ENCODE assay signal across 17 mouse cellular contexts in genomic region chr14:122380896-122381845, GRCm38 (mm10).
DNase-seq lines count a peak whose midpoint lies in the region; ATAC-seq lines count a peak whose summit lies in the region.
"Had no signal": no experiment of that assay in that cellular context is flagged by ENCODE, and none has a peak within 500 bp of the region (broad histone marks: within the 10 kb centered on the region; RNA-seq: fewer than 3 reads in every experiment).

No protein-coding gene starts in this region.

- H3K4me2 ChIP-seq in hindbrain, embryonic 12.5 days (replicated peaks): no peak overlapping the region
- H3K4me2 ChIP-seq in midbrain, embryonic 15.5 days: no peak overlapping the region
- H3K4me2 ChIP-seq: heart, embryonic 13.5 days; kidney, embryonic 15.5 days; liver, embryonic 12.5 days; neural tube, embryonic 12.5 days; stomach, embryonic 15.5 days had no signal

- ATAC-seq in hindbrain, embryonic 12.5 days (ENCODE audit: low FRiP score): no peak
- ATAC-seq in midbrain, embryonic 15.5 days (replicated peaks): 0 out of 2 replicates have a peak, but pooled peaks have one; percentile 24
- ATAC-seq: liver, embryonic 12.5 days had no signal

- peaks cover 49% of the 10 kb centered on the region for H3K27me3 ChIP-seq in hindbrain, embryonic 10.5 days (ENCODE audit: insufficient read depth, poor library complexity, severe bottlenecking)
- peaks cover 12% of the 10 kb centered on the region for H3K27me3 ChIP-seq in hindbrain, embryonic 12.5 days
- peaks cover 70% of the 10 kb centered on the region for H3K27me3 ChIP-seq in midbrain, embryonic 15.5 days (replicated peaks)
- H3K27me3 ChIP-seq: heart, embryonic 13.5 days; liver, embryonic 12.5 days; stomach, embryonic 15.5 days had no signal

- no peak overlapping the region for H3K9ac ChIP-seq in hindbrain, embryonic 12.5 days
- H3K9ac ChIP-seq in midbrain, embryonic 15.5 days: no peak overlapping the region
- H3K9ac ChIP-seq: heart, embryonic 13.5 days; kidney, embryonic 15.5 days; liver, embryonic 12.5 days; neural tube, embryonic 12.5 days; stomach, embryonic 15.5 days had no signal

- H3K36me3 ChIP-seq in hindbrain, embryonic 10.5 days: no peaks in the 10 kb centered on the region
- H3K36me3 ChIP-seq in hindbrain, embryonic 12.5 days: no peaks in the 10 kb centered on the region
- H3K36me3 ChIP-seq in midbrain, embryonic 15.5 days (replicated peaks): no peaks in the 10 kb centered on the region
- H3K36me3 ChIP-seq: heart, embryonic 13.5 days; kidney, embryonic 15.5 days; liver, embryonic 12.5 days; neural tube, embryonic 12.5 days; stomach, embryonic 15.5 days had no signal

- H3K27ac ChIP-seq in hindbrain, embryonic 10.5 days: peak overlapping the region; percentile 53; the same call in 1 of the 2 replicates
- H3K27ac ChIP-seq in hindbrain, embryonic 12.5 days: no peak overlapping the region
- H3K27ac ChIP-seq in midbrain, embryonic 15.5 days: no peak overlapping the region; the same call in 1 of the 2 replicates
- H3K27ac ChIP-seq: heart, embryonic 13.5 days; kidney, embryonic 15.5 days; liver, embryonic 12.5 days; neural tube, embryonic 12.5 days; stomach, embryonic 15.5 days had no signal

- WGBS in hindbrain, embryonic 10.5 days: 72% methylated on average over 15 of the region's 15 CpGs
- WGBS in hindbrain, embryonic 12.5 days: 65% methylated on average over 15 of the region's 15 CpGs
- WGBS in midbrain, embryonic 15.5 days: 56% methylated on average over 15 of the region's 15 CpGs

- DNase-seq in hindbrain, embryonic 10.5 days (ENCODE audit: low spot score): no peak
- DNase-seq in cerebellum, adult 11 months: peak; percentile 77
- DNase-seq in cerebellum, postnatal 36 days: peak; percentile 82 to 83
- no peak for DNase-seq in kidney, adult 9 months
- DNase-seq in MN1 (ENCODE audit: low spot score): no peak
- no peak for DNase-seq in adrenal gland, postnatal 25 days
- DNase-seq: adrenal gland, adult 8-10 months; gastrocnemius, postnatal 14 days; lung, postnatal 10 days; thymus, postnatal 36 days had no signal

- no peaks in the 10 kb centered on the region for H3K9me3 ChIP-seq in hindbrain, embryonic 10.5 days
- H3K9me3 ChIP-seq in hindbrain, embryonic 12.5 days (replicated peaks): no peaks in the 10 kb centered on the region
- H3K9me3 ChIP-seq in midbrain, embryonic 15.5 days: no peaks in the 10 kb centered on the region
- H3K9me3 ChIP-seq: heart, embryonic 13.5 days; kidney, embryonic 15.5 days; liver, embryonic 12.5 days; neural tube, embryonic 12.5 days; stomach, embryonic 15.5 days had no signal

- peaks cover 52% of the 10 kb centered on the region for H3K4me1 ChIP-seq in hindbrain, embryonic 10.5 days (replicated peaks)
- peaks cover 13% of the 10 kb centered on the region for H3K4me1 ChIP-seq in hindbrain, embryonic 12.5 days
- H3K4me1 ChIP-seq in midbrain, embryonic 15.5 days: no peaks in the 10 kb centered on the region
- H3K4me1 ChIP-seq: heart, embryonic 13.5 days; liver, embryonic 12.5 days; stomach, embryonic 15.5 days had no signal

- no peak overlapping the region for H3K4me3 ChIP-seq in hindbrain, embryonic 10.5 days
- H3K4me3 ChIP-seq in hindbrain, embryonic 12.5 days: no peak overlapping the region
- no peak overlapping the region for H3K4me3 ChIP-seq in midbrain, embryonic 15.5 days
- H3K4me3 ChIP-seq: heart, embryonic 13.5 days; kidney, embryonic 15.5 days; liver, embryonic 12.5 days; neural tube, embryonic 12.5 days; stomach, embryonic 15.5 days had no signal

Comparison
In these comparisons a context has a peak if more than half of its experiments do, and no peak if none do; other contexts are left out.
1. DNase-seq: peak in cerebellum, adult 11 months (single experiment) and cerebellum, postnatal 36 days (2 of 2); none in hindbrain, embryonic 10.5 days (single experiment), kidney, adult 9 months (single experiment), MN1 (single experiment) and adrenal gland, postnatal 25 days (single experiment).